Mouse (Mus musculus) c-Kit-positive CD71-positive TER-119-negative erythroid progenitor cells, embryonic 14.5 days (primary cell): ENCODE data around the gene Rims3.
A peak's percentile ranks its signal among the peaks of the same experiment; 100 is the strongest.

Experiments used
- DNase-seq: peaks from one replicate; pipeline ENCODE4 v3.0.0-alpha.2; 2013; ENCODE audit warnings: low read depth

Rims3 gene

DNA sequence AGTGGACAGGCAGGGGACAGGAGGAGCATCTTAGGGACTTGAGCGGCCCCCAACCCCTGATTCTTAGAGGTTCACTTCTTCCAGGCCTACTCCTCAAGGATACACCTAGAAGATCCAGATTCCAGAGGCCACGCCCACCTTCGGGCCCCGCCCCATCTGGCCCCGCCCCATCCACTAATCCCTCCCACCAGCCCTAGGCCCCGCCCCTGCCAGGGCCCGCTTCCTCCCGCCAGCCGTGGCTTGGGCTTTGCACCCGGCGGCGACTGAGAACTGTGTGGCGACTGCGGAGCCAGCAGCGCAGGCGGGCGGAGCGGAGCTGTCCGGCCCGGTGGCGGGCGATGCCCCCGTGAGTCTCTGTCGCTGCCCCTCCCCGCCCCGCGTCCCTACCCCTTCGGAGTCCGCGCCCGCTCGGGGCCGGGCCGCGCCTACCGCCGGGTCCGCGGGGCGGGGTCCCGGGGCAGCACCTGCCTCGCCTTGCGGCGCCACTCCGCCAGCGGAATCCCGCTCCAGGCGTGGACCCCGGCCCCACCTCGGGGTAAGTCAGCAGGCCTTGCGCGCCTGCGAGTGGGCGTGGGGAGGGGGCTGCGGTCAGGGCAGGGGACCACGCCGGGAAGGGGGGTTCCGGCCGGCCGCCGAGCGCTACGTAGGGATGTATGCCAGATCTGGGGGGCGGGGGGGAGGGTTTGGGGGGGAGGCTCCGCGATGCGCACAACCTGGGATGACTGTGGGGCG, at the start of gene Rims3:
Rims3 (plus strand) TSS at position 229 of the 732 bp plus-strand sequence.
- DNase-seq, result peak; percentile 30

GRCm38 (mm10) chr4:120805816-120806215, 48.8 kb upstream of the Rims3 start:
- no peak for DNase-seq

- DNase-seq, result no peak
Measured at GRCm38 (mm10) chr4:120813762-120814161, 40.9 kb upstream of the Rims3 start.

- no peak for DNase-seq
Measured at GRCm38 (mm10) chr4:120814171-120814570, 40.4 kb upstream of the Rims3 start.

DNA sequence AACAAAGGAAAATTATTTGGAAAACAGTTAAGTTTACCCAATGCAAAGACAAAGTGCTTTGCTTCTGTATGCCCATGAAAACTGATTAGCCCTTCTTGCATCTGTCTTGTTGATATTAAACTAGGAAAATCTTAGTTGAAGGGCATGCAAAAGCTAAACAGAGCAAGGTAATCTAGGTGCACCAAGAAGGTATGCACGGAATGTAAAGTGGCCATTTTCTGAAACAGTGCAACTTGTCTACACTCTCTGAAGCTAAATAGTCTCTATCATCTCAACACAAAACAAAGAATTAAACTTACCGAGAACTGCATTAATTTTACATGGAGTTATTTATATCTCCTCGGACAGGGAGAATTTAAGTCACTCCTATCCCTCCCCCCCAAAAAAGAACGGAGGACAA, 39.5 kb upstream of the Rims3 start:
- DNase-seq, result no peak

DNA sequence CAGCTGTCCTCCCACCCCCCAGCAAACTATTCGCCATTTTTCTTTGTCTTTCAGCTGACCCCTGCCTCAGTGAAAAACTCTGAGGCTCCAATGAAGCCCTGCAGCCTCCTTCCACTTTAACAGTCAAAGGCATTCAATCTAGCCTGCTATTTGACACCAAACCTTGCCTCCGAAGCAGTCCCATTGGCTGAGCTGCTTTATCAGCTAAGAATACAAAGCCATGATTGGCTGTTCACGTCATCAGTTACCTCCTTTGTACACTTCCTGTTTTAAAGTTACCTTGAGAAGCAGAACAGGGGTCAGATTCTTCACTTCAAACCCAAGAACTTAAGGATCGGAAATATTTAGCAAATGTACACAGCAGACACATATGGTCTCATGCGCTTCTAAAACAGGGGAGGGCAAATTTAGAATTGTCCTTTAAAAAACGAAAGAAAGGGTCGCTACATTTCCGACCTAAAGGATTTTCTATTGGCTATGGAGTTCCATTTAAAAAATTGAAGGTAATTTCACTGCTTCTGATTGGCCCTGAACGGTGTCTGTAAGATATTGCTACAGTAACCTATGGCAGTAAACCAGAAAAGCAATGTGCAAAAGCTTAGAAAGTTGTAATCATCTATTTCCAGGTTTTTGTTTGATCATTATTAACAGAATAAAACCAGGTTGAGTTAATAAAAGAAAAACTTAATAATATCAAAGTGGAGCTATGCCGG, 38.8 kb upstream of the Rims3 start:
- DNase-seq, result peak; percentile 89

DNA sequence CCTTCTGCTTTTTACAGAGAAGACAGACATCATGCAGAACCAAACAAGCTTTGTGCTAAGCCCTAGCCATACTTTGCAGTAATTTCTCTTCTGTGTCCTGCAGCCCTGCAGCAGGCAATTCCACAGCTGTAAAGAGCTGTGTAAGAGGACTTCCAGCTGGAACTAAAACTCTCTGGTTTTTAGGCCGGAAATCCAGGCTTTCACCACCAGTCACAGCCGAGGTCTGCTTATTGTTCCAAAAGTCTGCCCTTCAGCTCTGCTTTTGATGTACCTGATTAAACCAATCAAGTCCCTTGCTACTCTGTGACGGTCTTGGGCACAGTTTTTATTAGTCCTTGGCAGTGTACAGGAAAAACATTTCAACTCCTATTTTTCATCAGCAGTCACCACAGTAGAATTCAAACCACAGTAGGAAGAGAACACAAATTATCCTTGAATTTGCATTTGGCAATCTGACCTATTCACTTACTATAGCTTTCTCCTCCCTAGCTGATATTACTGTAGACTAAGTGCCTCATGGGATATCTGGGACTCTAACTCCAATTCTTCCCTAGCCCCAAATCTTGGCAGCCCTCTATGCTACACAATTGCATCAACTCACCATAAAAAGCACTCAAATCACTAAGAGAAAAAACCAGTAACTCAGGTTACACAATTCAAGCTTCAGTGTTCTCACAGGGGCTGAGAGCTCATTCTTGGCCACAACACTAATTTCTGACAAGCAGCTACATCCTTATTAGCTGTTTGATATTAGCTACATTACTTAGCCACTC, 37.4 kb upstream of the Rims3 start:
- DNase-seq, result no peak

DNA sequence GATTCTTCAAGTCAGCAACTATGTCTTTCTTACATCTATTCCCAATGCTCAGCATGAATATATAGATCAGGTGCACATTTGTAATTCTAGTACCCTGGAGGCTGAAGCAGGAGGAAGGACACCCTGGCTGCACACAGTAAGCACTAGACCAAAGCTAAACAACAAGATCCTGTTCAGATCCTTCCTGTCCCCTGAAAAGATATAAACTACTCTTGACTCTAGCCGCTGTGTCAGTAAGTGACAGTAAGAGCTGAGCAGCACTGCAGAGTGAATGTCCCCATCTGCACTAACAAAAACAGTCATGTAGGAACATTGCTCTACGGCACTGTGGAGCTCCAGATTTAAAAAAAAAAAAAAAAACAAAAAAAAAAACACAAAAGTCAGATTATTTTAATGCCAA, 36.7 kb upstream of the Rims3 start:
- DNase-seq, result no peak

- DNase-seq, result no peak
Measured at GRCm38 (mm10) chr4:120819296-120819695, 35.3 kb upstream of the Rims3 start.

DNA sequence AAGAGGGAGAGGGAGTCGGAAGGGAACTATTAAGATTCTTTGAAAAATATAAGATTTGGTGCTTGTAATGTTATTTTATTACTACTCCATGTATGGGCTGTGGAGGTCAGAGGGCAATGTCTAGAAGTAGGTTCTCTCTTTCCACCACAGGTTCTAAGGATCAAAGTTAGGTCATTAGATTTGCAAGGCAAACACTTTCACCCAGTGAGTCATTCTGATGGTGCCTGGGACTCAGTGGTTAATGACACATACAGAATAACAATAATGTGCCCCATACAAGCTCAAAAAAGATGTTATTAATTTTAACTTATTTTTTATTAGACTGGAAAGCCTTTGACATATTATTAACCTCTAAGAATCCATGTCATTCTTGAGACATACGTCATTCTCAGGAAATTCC, 34.7 kb upstream of the Rims3 start:
- DNase-seq, result no peak

DNA sequence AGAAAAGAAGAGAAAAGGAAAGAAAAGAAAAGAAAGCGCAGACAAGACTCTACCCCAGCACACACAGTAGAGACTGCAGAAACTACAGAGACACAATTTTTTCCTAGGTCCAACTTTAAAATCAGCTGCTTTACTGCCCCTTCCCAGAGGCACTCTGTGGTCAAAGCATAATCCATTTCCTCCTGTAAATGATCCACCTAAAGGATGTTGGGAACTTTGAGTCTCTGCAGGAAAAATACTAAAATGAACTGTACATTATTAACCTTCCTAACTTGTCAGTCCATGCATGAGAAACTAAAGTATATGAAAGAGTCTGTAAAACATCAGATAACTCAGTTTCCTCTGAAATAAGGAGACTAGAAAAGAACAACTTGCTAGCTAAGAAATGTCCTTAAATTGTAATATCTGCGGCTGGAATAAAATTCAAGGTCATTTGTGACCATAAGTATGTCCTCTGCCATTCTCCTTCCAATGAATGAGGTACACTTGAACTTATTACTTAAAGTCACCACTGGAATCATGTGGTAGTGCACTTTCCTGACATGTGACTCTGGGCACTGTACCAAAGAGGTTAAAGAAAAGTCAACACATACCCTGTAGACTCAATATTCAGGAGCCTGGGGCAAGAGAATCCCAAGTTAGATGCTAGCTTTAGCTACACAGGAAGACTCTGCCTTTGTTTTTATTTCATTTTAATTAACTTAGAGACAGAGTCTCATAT, 32.3 kb upstream of the Rims3 start:
- DNase-seq, result no peak

- DNase-seq, result peak; percentile 87
Measured at GRCm38 (mm10) chr4:120825100-120825553, 29.5 kb upstream of the Rims3 start.

DNA sequence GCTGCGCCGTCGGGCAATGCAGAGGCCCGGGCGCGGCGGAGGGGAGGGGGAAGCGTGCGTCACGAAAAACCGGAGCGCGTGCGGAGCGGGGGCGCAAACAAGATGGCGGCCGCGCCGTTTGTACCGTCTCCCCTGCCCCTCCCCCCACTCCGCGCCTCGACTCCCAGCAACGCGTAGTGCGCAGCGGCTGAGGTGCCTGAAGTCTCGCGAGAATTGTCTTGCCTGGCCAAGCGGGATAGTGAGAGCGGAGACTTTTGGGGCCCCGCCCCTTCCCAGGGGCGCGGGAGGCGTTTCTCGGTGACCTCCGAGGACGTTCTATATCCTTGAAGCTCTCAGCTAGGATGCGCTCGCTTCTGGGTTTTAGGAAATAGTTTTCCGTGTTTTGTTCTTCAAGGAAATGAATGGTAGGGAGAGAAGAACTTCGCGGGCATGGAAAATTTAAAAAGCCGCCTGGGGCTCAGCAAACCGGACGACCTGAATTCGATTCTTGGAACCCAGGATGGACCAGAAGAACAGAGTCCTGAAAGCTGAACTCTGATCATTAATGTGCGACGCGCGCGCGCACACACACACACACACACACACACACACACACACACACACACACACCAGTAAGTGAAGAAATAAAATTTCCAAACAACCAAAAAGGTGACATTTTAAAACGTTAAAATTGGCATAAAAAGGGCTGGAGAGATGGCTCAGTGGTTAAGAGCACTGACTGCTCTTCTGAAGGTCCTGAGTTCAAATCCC, 28.9 kb upstream of the Rims3 start:
- DNase-seq, result peak; percentile 99

- DNase-seq, result no peak
Measured at GRCm38 (mm10) chr4:120826418-120826817, 28.2 kb upstream of the Rims3 start.

DNA sequence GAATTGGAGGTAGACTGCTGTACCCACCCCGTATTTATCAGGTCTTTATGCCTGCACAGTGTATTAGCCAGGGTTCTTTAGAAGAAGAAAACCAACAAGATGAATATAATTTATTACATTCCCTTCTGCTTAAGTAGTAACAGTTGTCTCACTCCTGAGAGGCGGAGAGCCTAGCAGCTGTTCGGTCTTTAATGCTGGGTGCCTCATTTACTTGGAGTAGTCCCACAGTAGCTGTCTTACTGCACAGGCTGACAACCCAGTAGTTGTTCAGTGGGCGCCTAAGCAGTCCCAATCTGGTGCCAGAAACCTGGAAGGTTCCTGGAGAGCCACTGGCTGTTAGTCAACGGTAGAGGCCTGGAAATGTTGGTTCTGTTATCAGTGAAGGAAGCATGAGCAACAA, 23.8 kb upstream of the Rims3 start:
- DNase-seq, result no peak

DNA sequence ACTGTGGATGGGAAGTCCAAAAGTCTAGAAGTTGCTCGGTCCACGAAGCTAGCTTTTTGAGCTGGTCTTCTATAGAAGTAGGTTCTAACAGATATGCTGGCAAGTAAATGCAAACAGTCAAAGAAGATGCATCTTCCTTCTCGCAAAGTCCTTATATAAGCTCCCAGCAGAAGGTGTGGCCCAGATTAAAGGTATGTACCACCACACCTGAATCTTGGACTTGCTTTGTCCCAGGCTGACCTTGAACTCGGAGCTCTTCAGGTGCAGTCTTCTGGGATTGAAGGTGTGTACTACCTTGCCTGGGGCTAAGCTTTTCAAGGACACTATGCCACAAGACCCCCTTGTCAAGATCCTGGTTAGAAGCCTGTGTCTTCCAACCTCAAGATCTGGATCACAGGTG, 23.1 kb upstream of the Rims3 start, which contains the start of gene Nfyc:
Nfyc (minus strand) TSS at position 101 of the 400 bp plus-strand sequence.
- DNase-seq, result no peak

DNA sequence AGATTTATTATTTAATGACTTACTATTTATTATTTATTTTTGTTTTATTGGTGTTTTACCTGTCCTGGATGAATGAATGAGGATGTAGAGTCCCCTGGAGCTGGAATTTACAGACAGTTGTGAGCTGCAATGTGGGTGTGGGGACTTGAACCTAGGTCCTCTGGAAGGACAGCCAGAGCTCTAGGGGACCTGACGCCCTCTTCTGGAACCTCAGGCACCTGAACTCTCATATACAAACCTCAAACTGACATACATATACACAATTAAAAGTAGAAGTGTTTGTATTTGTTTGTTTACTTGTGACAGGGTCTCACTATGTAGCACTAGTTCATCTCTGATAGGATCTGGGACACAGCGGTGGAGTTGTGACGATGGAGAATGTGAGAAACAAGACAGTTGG, 13.3 kb upstream of the Rims3 start:
- no peak for DNase-seq

DNA sequence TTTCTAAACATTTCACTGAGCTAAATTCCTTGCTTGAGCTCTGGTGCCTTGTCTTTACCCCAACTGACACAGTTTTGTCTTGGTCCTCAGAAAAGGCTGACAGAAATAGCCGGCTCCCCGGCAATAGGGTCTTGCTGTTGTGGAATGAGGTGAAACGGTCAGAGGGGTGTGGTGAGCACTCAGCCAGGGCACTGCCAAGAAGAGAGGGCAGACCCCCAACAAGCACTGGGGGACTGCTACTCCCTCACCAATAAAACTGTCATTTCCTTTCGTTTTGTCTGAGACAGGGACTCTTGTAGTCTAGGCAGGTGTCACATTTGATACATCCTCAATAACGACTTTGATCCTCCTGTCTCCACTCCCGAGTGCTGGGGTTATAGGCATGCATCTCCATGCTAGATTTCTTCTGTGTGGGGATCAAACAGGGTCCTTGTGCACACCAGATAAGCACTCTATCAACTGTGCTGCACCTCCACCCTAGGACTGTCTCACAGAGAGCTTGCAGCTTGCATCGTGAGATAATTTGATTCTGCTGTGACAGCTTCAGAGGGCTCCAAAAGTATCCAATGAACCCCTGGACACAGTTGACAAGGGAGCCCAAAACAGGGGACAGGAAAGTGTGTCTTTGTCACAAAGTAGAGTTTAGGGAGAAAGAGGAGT, 10.1 kb upstream of the Rims3 start:
- DNase-seq, result peak; percentile 69

DNA sequence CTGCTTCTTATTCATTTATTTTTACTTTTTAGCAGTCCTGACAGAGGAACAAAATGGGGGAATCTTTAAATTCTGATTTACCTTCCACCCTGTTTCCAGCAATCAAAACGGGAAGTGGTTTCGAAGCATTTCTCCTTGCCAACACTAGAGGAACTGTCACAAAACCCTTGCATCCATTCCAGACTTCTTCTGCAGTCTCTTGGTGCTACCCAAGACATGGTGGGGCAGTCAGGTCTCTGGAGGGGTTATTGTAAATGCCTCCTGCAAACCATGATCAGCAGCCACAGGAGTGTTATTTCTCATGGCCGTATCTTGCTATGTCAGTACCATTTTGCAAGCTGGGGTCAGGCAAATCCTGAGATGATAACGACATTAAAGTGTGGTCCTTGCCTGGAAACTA, 9.5 kb upstream of the Rims3 start:
- DNase-seq, result no peak

DNA sequence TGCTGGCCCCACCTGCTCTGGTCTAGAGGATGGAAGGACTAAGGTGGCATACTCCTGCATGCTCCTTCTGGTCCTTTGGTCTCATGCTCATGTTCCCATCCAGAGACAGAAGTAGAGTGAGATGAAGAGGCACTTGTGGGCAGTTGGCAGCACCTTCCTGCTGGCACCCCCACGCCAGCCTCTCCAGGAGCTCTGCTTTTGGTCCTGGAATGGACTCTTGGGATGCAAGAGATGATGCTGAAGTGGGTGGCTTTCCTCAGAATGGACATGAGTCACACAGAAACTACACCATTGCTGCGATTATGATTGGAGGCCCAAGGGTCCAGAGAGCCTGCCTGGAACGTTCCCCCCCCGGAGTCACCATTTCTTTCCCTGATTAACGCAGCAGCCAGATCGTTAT, 5.7 kb upstream of the Rims3 start:
- DNase-seq, result no peak

- DNase-seq, result no peak
Measured at GRCm38 (mm10) chr4:120849451-120849850, 5.2 kb upstream of the Rims3 start.
